Mouse (Mus musculus) MEL (cell line): Measurements from ENCODE around the gene Cbx8. TPM values are rescaled to one million over a fixed set of nuclear protein-coding genes. Genes with fewer than 3 reads are reported as not detected.

ENCODE experiments used
- DNase-seq: peaks from one replicate; pipeline ENCODE4 v3.0.0; 2011; ENCODE audit warnings: low read depth, low spot score
- H3K27ac ChIP-seq: 2 replicates; pipeline ENCODE4 v1.5.1; 2012; ENCODE audit warnings: low read depth, mild to moderate bottlenecking, control low read depth, low read length, moderate library complexity; ENCODE audit not compliant: control insufficient read depth
- H3K27me3 ChIP-seq, 2 experiments: fragments of 150-350 bp in 1 of 2; sonication (generic) in 1 of 2; 2 replicates each; pipeline ENCODE4 v1.6.1; 2012; ENCODE audit warnings: low read length in 2 of 2, mild to moderate bottlenecking in 2 of 2, improper control_type of control experiment in 1 of 2, moderate library complexity in 1 of 2; ENCODE audit not compliant: insufficient read depth in 2 of 2, control insufficient read depth in 1 of 2
- H3K36me3 ChIP-seq, 2 experiments: 2 replicates each; pipeline ENCODE4 v1.6.1; 2012 to 2014; ENCODE audit warnings: low read length in 2 of 2, improper control_type of control experiment in 1 of 2, inconsistent platforms in 1 of 2, mild to moderate bottlenecking in 1 of 2; ENCODE audit not compliant: insufficient read depth in 2 of 2, control insufficient read depth in 1 of 2
- H3K4me1 ChIP-seq, 2 experiments: fragments of 150-350 bp in 1 of 2; sonication (generic) in 1 of 2; 2 replicates each; pipeline ENCODE4 v1.6.1; 2012; ENCODE audit warnings: low read length in 2 of 2, improper control_type of control experiment in 1 of 2, mild to moderate bottlenecking in 1 of 2; ENCODE audit not compliant: insufficient read depth in 2 of 2, control insufficient read depth in 1 of 2
- H3K4me3 ChIP-seq, 2 experiments: fragments of 150-350 bp in 1 of 2; sonication (generic) in 1 of 2; 2 replicates each; pipeline ENCODE4 v1.5.1; 2012; ENCODE audit warnings: low read depth in 2 of 2, low read length in 2 of 2, mild to moderate bottlenecking in 2 of 2, moderate library complexity in 2 of 2, control low read depth in 1 of 2, improper control_type of control experiment in 1 of 2; ENCODE audit not compliant: control insufficient read depth in 1 of 2, insufficient read depth in 1 of 2
- H3K79me2 ChIP-seq: 2 replicates; pipeline ENCODE4 v1.6.1; 2012; ENCODE audit warnings: mild to moderate bottlenecking, low read length, moderate library complexity; ENCODE audit not compliant: control insufficient read depth, poor library complexity, insufficient read depth
- H3K9ac ChIP-seq: 2 replicates; pipeline ENCODE4 v1.6.1; 2012; ENCODE audit warnings: low read depth, mild to moderate bottlenecking, control low read depth, low read length, moderate library complexity; ENCODE audit not compliant: control insufficient read depth, poor library complexity, severe bottlenecking
- H3K9me3 ChIP-seq: fragments of 150-350 bp; sonication (generic); replicated peaks from 2 replicates; pipeline ENCODE4 v1.6.1; 2012; ENCODE audit warnings: mild to moderate bottlenecking, low read length, improper control_type of control experiment, moderate library complexity; ENCODE audit not compliant: insufficient read depth
- BHLHE40 ChIP-seq: IDR thresholded peaks from 2 replicates; pipeline ENCODE4 v1.6.1; 2012; ENCODE audit warnings: low read depth, mild to moderate bottlenecking, inconsistent platforms, low read length, improper control_type of control experiment, borderline replicate concordance
- CHD1 ChIP-seq: IDR thresholded peaks from 2 replicates; pipeline ENCODE4 v1.6.1; 2012; ENCODE audit warnings: low read depth, mild to moderate bottlenecking, inconsistent platforms, low read length, improper control_type of control experiment
- CTCF ChIP-seq, 3 experiments: IDR thresholded peaks in 2 of 3; conservative IDR thresholded peaks in 1 of 3; 2 replicates each; pipeline ENCODE4 v1.5.1; 2011 to 2012; ENCODE audit warnings: low read length in 3 of 3, low read depth in 2 of 3, mild to moderate bottlenecking in 2 of 3, improper control_type of control experiment in 1 of 3, inconsistent platforms in 1 of 3, mixed read lengths in 1 of 3, moderate library complexity in 1 of 3; ENCODE audit not compliant: control insufficient read depth in 1 of 3, insufficient read depth in 1 of 3, poor library complexity in 1 of 3, severe bottlenecking in 1 of 3
- ELF1 ChIP-seq: IDR thresholded peaks from 2 replicates; pipeline ENCODE4 v1.6.1; 2014; ENCODE audit warnings: low read depth, mild to moderate bottlenecking, inconsistent platforms, low read length, improper control_type of control experiment, moderate library complexity
- EP300 ChIP-seq, 2 experiments: IDR thresholded peaks; 2 replicates each; pipeline ENCODE4 v1.6.1; 2011; ENCODE audit warnings: improper control_type of control experiment in 2 of 2, low read length in 2 of 2, low read depth in 1 of 2, mild to moderate bottlenecking in 1 of 2
- ETS1 ChIP-seq: IDR thresholded peaks from 2 replicates; pipeline ENCODE4 v1.6.1; 2012; ENCODE audit warnings: low read depth, mild to moderate bottlenecking, inconsistent platforms, low read length, improper control_type of control experiment, moderate library complexity
- GATA1 ChIP-seq: IDR thresholded peaks from 2 replicates; pipeline ENCODE4 v1.6.1; 2011; ENCODE audit warnings: low read depth, low read length, improper control_type of control experiment
- MAFK ChIP-seq: IDR thresholded peaks from 2 replicates; pipeline ENCODE4 v1.6.1; 2011; ENCODE audit warnings: low read depth, mild to moderate bottlenecking, low read length, improper control_type of control experiment, borderline replicate concordance
- MAX ChIP-seq: IDR thresholded peaks from 2 replicates; pipeline ENCODE4 v1.6.1; 2011; ENCODE audit warnings: low read length, improper control_type of control experiment
- MEF2A ChIP-seq: IDR thresholded peaks from 2 replicates; pipeline ENCODE4 v1.6.1; 2014; ENCODE audit warnings: low read depth, mild to moderate bottlenecking, inconsistent platforms, low read length, improper control_type of control experiment; ENCODE audit not compliant: poor library complexity, insufficient replicate concordance, severe bottlenecking; ENCODE audit errors: extremely low read depth
- MYC ChIP-seq: IDR thresholded peaks from 2 replicates; pipeline ENCODE4 v1.6.1; 2011; ENCODE audit warnings: low read depth, mild to moderate bottlenecking, low read length, improper control_type of control experiment, moderate library complexity
- NELFE ChIP-seq: IDR thresholded peaks from 2 replicates; pipeline ENCODE4 v1.6.1; 2011; ENCODE audit warnings: low read depth, low read length, improper control_type of control experiment
- POLR2A ChIP-seq, 2 experiments: IDR thresholded peaks; 2 replicates each; pipeline ENCODE4 v1.6.1; 2011 to 2012; ENCODE audit warnings: low read length in 2 of 2, mild to moderate bottlenecking in 2 of 2, control low read depth in 1 of 2, improper control_type of control experiment in 1 of 2, low read depth in 1 of 2, moderate library complexity in 1 of 2; ENCODE audit not compliant: control insufficient read depth in 1 of 2, insufficient read depth in 1 of 2, poor library complexity in 1 of 2
- RCOR1 ChIP-seq: IDR thresholded peaks from 2 replicates; pipeline ENCODE4 v1.6.1; 2012; ENCODE audit warnings: low read depth, mild to moderate bottlenecking, inconsistent platforms, low read length, improper control_type of control experiment
- SIN3A ChIP-seq: IDR thresholded peaks from 2 replicates; pipeline ENCODE4 v1.6.1; 2012; ENCODE audit warnings: low read length, improper control_type of control experiment, inconsistent platforms
- TAL1 ChIP-seq: IDR thresholded peaks from 2 replicates; pipeline ENCODE4 v1.6.1; 2012; ENCODE audit warnings: mild to moderate bottlenecking, inconsistent platforms, low read length, moderate library complexity, mixed read lengths
- USF1 ChIP-seq: IDR thresholded peaks from 2 replicates; pipeline ENCODE4 v1.6.1; 2014; ENCODE audit warnings: low read depth, mild to moderate bottlenecking, inconsistent platforms, low read length, improper control_type of control experiment, moderate library complexity
- USF2 ChIP-seq, 2 experiments: IDR thresholded peaks; 2 replicates each; pipeline ENCODE4 v1.6.1; 2011 to 2012; ENCODE audit warnings: improper control_type of control experiment in 2 of 2, low read length in 2 of 2, borderline replicate concordance in 1 of 2, inconsistent platforms in 1 of 2, low read depth in 1 of 2, mild to moderate bottlenecking in 1 of 2; ENCODE audit not compliant: insufficient read depth in 1 of 2
- ZC3H11A ChIP-seq: IDR thresholded peaks from 2 replicates; pipeline ENCODE4 v1.6.1; 2012; ENCODE audit warnings: low read depth, mild to moderate bottlenecking, inconsistent platforms, low read length, improper control_type of control experiment
- ZKSCAN1 ChIP-seq: IDR thresholded peaks from 2 replicates; pipeline ENCODE4 v1.6.1; 2012; ENCODE audit warnings: low read depth, mild to moderate bottlenecking, inconsistent platforms, low read length, improper control_type of control experiment, moderate library complexity
- polyA plus RNA-seq, 2 experiments: library from polyadenylated mRNA; stranded (reverse) in 1 of 2; unstranded in 1 of 2; fragments of >175 nt in 1 of 2; fragments of >200 nt in 1 of 2; gene quantifications; 2 replicates each; pipeline versions ENCODE4 v1.2.1 to v1.2.4; 2012; ENCODE audit warnings: low replicate concordance in 2 of 2, low read depth in 1 of 2; ENCODE audit not compliant: insufficient read length in 2 of 2, insufficient read depth in 1 of 2, missing spikeins in 1 of 2
- total RNA-seq: library from RNA; depleted of rRNA; stranded (reverse); fragments of 300-350 nt; gene quantifications from 2 replicates; pipeline ENCODE4 v1.2.3, GENCODE M21; 2012

Cbx8 gene
- total and polyA plus RNA-seq, 3 experiments, result 5.7 to 11.3 TPM; not detected in 1

GRCm38 (mm10) chr11:119022068-119022894 is 18.5 kb downstream of the Cbx8 start:
- no peaks in the 10 kb centered on the region for H3K27me3 ChIP-seq
- TF ChIP-seq CTCF (IDR thresholded peaks at IDR 0.05 in 2 of 3, conservative IDR thresholded peaks at IDR 0.05 in 1 of 3; ENCODE audit: control insufficient read depth in 1 of 3, insufficient read depth in 1 of 3, low read depth in 2 of 3, low read length in 3 of 3, poor library complexity in 1 of 3, severe bottlenecking in 1 of 3) (peak; percentile 31 to 68 (median 49); a peak in 5 of 6 replicates), MYC (no peak)
- no peak for DNase-seq
- H3K27ac ChIP-seq, result no peak overlapping the region
- H3K36me3 ChIP-seq, result peaks cover 0 to 16% of the 10 kb centered on the region in 2 experiments; a peak in 2 of 4 replicates
- no peaks in the 10 kb centered on the region for H3K9me3 ChIP-seq
- peak overlapping the region; percentile 19 to 63; a peak in 3 of 4 replicates for H3K4me3 ChIP-seq
- H3K79me2 ChIP-seq, result peaks cover 11% of the 10 kb centered on the region
- peaks cover 0 to 27% of the 10 kb centered on the region in 2 experiments; a peak in 2 of 4 replicates for H3K4me1 ChIP-seq
- peak overlapping the region; percentile 67 for H3K9ac ChIP-seq

- Histone ChIP-seq H3K4me1 (peaks cover 0 to 27% of the 10 kb centered on the region in 2 experiments; a peak in 2 of 4 replicates), H3K9ac (no peak overlapping the region), H3K36me3 (peaks cover 0 to 16% of the 10 kb centered on the region in 2 experiments; a peak in 2 of 4 replicates), H3K9me3 (no peaks in the 10 kb centered on the region), H3K4me3 (no peak overlapping the region), H3K79me2 (peaks cover 11% of the 10 kb centered on the region), H3K27me3 (no peaks in the 10 kb centered on the region; a peak in 1 of 4 replicates), H3K27ac (no peak overlapping the region)
- DNase-seq, result peak; percentile 45
- no peak for TF ChIP-seq BHLHE40
- no peak for TF ChIP-seq ZC3H11A
- TF ChIP-seq CHD1, result no peak
- TF ChIP-seq EP300 (IDR thresholded peaks at IDR 0.05; ENCODE audit: low read depth in 1 of 2, low read length in 2 of 2), result peak; percentile 19 to 52; a peak in 3 of 4 replicates
- TF ChIP-seq ETS1, result 0 out of 2 replicates have a peak, but pooled peaks have one; percentile 38
- TF ChIP-seq RCOR1, result peak; percentile 51; the same call in 1 of the 2 replicates
- peak; percentile 66 for TF ChIP-seq GATA1
These were observed 19.6 kb downstream of the Cbx8 start for GRCm38 (mm10) chr11:119021180-119021579.

- Histone ChIP-seq H3K4me1 (peaks cover 0 to 20% of the 10 kb centered on the region in 2 experiments; a peak in 2 of 4 replicates), H3K27me3 (no peaks in the 10 kb centered on the region; a peak in 1 of 4 replicates), H3K9me3 (no peaks in the 10 kb centered on the region), H3K4me3 (no peak overlapping the region), H3K79me2 (no peaks in the 10 kb centered on the region; the same call in 1 of the 2 replicates), H3K9ac (no peak overlapping the region), H3K36me3 (peaks cover 0 to 14% of the 10 kb centered on the region in 2 experiments; a peak in 2 of 4 replicates), H3K27ac (no peak overlapping the region)
- TF ChIP-seq USF1 (no peak), MEF2A (no peak), ZC3H11A (no peak), USF2 (IDR thresholded peaks at IDR 0.05; ENCODE audit: borderline replicate concordance in 1 of 2, insufficient read depth in 1 of 2, low read depth in 1 of 2, low read length in 2 of 2) (no peak), SIN3A (no peak), ZKSCAN1 (no peak), ELF1 (no peak), POLR2A (IDR thresholded peaks at IDR 0.05; ENCODE audit: control insufficient read depth in 1 of 2, insufficient read depth in 1 of 2, low read depth in 1 of 2, low read length in 2 of 2, poor library complexity in 1 of 2) (no peak), CHD1 (no peak), TAL1 (no peak), MAFK (no peak), NELFE (no peak), MAX (no peak)
- no peak for DNase-seq
These were observed 23.3 kb downstream of the Cbx8 start for GRCm38 (mm10) chr11:119017506-119017905.
